Mouse (Mus musculus) frontal cortex, postnatal 14 days (tissue): ENCODE results near the gene Olfr374.

Experiments used
- DNase-seq, 2 experiments: peaks; one replicate each; pipeline ENCODE4 v3.0.0; 2022; ENCODE audit warnings: low spot score in 2 of 2

The Olfr374 gene

DNA sequence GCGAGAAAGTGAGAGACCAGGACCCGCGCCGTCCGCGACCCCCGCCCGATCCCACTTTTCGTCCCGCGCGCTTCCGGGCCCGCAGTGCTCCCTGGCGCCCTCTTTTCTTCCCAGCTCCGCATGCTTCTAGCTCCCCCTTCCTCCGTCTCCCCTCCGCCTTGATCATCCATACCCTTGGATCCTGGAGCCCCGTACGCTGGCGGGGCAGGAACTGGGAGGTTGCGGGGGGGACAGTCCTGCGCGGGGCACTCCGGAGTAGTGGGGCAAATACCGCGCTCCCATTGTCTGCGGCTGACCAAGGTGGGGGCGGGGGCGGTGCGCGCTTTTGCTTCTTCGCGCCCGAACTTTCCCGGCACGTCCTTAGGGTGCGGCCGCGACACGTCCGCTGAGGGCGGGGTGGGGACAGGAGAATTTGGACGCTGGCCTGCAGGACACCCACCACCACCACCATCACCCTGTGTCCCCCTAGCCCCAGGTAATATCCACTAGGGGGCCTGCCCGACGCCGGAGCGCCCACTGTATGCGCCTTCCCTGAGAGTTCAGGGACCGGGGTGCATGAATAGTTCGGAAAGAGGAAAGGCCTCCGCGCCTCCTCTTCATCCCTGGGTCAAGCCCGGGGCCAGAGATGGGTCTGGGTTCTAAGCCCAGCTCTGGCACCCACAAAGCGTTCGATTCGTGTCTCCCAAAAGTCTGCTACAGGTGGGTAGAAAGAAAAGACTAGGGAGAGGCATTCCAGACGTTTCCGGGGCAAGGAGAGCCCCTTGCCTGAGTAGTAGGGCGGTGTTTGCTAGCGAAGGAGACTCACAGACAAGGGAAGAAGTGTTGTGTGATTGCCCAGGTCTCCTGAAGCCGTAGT lies 28.8 kb downstream of the Olfr374 start:
- no peak for DNase-seq

DNA sequence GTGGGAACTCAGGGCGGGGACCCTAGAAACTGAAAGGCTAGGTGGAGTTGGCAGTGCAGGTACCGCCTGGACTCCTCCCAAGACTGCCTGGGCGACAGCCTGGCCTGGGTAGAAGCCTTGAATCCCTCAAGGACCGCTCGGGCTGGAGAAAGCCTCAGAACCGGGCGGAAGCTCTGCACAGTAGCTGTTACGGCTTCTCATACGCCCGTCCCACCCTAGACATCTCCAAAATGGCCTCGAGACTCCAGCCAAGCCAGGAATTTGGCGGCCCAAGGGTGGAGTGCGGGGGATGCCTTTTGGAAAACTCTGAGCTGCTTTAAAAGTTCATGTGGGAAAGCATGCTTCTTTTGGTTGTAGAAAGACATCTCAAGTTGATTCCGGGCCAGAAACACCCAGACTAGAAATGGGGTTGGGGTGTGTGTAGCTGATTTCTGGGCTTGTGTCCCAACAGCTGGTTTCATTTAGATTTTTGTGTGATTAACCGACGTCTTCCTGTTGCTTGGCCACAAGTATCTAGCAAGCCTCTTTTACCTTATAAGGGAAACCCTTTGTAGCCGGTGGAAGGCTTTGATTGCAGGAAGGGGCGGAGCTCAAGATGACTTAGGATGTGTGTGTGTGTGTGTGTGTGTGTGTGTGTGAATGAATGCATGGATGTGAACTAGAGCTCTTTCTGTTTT lies 29.6 kb downstream of the Olfr374 start:
- DNase-seq: peak; percentile 14 to 31

DNA sequence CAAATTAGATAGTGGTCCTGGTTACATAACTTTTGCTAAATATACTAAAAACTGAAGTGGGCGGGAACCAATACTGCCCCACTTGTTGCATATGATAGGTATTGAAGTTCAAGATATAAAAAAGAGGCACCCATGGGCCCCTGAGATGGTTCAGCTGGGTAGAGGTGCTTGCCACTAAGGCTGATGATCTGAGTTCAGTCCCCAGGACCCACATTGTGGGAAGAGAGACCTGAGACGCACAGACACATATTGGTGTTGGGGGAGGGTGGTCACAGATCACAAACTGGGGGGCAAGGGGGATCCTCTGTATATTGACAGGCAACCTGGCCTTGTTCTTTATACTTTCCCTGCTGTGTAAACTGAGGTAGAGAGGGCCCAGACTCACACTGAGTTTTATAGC lies 30.6 kb downstream of the Olfr374 start:
- no peak for DNase-seq

DNA sequence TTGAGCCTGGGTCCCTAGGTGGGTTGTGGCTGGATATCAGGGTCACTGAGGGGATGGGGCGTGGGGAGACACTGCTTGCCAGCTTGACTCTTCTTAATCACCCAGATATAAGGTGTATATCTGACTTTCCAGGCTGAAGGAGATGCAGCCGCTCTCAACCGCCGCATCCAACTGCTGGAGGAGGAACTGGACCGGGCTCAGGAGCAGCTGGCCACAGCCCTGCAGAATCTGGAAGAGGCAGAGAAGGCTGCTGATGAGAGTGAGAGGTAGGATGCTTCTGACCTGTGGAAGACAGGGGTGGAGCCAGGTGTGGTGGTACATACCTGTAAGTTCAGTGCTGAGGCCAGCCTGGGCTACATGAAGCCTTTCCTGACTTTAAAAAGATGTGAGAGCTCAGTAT lies 31.6 kb downstream of the Olfr374 start:
- DNase-seq: no peak

DNA sequence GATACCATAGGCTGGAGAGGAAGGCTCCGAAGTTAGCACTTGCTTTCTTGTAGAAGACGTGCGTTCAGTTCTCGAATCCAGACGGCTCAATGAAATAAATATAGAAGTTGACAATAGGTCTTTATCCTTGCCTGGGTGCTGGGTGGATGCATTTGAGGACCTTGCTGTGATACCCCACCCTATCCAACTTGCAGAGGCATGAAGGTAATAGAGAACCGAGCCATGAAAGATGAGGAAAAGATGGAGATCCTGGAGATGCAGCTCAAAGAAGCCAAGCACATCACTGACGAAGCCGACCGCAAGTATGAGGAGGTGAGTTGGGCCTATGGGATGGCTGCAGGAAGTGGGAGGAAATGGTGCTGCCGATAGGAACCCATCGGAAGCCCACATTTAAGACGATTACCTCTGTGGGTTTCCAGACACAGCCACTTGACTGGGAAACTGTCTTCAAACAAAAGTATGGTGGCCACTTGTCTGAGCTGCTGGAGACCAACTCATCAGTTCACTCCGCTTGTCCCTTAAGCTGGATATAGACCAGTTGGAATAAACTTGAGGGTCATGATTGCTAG lies 36.5 kb downstream of the Olfr374 start:
- no peak for DNase-seq

DNA sequence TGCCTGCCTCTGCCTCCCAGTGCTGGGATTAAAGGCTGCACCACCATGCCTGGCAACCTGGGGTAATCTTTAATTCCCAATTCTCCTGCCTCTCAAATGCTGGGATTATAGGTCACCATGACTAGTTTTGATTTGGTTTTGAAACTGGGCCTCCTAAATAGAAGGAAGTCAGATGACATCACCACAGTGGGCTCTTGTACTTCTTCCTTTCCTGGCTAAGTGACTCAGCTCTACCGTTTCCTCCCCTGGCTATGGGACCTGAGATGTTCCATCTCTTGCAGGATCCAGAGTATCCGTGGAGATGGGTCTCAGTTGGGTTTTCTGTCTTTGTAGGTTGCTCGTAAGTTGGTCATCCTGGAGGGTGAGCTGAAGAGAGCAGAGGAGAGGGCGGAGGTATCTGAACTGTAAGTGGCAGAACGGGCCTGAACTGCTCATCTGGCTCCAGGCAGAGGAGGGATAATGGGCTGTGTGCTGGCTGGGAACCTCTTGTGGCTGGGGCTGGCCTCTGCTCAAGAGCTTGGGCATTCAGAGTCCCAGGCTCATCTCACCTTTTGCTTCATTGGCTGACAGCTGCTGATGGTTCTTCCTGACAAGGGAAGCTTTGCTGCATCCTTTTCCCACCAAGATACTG lies 37.6 kb downstream of the Olfr374 start:
- DNase-seq: no peak

DNA sequence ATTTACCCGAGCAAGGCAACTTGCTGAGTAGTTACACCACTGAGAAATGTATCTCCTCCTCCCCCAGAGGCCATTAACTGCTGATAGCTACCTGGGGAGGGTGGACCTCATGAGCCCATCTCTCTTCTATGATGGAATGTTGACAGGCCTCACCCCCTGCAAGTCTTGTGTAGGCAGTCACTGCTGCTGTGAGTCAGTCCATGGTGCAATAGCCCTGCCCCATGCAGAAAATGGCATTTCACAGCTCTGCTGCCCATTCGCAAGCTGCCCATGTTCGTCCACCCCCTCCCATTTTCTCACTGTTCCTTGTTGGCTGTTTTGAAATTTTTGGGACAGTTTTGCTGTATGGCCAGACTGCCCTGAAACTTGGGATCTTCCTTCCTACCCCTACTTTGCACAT lies 38.7 kb downstream of the Olfr374 start:
- DNase-seq: no peak

DNA sequence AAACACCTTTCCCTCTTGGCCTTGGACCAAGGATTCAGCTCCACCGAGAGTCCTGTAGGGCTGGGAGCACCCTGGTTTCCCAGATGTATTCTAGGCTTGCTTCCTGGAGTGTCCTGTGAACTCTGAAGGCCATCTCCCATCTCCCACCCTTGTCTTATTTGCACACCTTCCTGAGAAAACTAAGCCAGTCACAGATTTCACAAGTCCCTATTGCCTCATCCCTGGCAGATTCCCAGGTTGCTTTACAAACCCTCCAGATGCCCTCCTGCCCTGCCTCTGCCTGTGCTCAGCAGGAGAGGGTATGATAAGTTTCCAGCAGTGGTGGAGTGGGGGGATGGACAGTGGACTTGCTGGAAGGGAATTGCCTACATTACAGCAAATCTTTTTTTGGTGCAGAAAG lies 39.2 kb downstream of the Olfr374 start:
- no peak for DNase-seq

DNA sequence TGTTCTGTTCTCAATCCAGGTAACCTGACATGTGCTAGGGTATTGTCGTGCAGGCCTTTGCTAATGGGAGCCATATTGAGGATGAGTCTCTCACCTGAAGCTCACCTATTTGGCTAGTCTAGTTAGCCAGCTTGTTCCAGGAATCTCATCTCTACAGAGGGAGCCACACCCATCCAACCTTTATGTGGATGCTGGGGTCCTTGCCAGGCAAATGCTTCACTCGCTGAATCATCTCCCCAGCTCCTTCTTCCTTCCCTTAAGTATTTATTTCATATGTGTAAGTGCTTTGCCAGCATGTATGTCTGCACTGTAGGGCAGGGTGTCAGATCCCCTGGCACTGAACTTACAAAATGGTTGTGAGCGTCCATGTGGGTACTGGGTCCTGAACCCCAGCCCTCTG lies 39.7 kb downstream of the Olfr374 start:
- DNase-seq: no peak

DNA sequence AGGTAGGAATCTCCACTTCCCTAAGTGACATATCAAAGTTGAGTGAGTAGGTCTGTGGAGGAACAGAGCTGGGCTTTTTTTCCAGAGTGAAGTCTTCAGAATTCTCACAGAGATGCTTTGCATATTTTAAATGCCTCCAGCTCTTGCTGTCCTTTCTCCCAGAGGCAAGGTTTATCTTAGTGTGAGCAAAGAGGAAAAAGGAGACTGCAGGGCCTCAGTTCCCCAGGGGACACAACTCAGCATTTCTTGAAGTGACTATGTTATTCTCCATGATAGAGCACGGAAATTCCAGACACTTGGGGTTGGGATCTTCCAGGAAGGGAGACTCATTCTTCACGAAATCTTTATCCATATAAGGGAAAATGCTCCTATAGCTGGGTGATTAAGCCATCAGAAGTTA lies 40.4 kb downstream of the Olfr374 start:
- no peak for DNase-seq

DNA sequence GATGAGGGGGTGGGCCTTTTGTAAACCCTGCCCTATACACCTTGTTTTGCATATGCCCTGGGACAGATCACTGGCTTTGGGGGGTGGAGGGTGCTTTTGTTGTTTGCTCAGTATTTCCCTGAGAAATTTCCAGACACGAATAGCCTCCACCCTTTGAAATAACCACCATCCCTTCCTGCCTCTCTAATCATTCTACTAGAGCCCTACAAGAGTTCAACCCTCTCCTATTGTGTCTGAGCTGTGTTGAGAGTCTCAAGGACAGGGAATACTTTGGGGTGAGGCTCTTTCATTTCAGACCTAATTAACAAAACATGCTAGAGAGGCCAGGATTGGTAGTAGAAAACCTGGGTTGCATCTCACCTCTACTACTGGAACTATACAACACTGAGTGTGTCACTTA lies 42.2 kb downstream of the Olfr374 start:
- DNase-seq: no peak

DNA sequence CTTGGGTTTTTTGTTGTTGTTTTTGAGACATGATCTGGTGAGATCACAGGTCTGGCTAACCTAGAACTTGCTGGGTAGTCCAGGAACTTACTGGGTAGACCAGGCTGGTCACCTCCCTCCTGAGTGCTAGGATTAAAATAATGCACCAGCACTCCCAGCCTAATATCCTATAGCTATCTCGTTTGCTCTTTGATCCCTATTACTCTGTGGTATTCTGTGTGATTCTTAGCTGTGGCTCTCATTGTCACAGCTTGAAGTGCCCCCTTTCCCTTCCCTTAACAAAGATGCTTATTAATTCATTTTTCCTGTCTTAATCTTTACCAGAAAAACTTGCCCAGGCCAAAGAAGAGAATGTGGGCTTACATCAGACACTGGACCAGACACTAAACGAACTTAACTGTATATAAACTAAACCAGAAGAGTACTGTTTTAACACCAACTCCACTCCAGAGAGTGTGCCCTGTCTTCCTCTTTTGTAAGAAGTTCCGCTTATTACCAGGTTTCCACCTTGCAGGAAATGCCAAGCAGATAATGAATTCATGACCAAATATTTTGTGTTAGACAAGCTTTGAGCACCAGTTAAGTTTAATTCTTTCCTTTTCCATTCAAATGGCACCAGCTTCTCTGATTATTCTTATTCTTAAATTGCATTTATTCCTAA lies 44.7 kb downstream of the Olfr374 start:
- DNase-seq: no peak

DNA sequence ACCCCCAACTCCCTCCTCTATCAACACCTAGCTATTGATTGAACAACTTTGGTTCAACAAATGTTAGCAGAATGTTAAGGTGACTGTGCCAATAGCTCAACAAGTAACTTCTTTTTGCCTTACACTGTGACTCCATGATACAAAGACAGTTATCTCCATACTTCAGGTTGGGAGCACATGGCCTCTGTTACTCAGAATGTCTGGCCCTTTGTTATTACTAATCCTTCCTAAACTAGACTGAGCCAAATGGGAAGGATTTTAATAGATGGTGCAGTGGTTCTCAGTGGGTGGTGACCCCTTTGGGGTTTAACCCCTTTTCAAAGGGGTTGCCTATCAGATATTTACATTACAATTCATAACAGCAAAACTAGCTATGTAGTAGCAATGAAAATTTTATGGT lies 46.5 kb downstream of the Olfr374 start:
- DNase-seq: no peak

DNA sequence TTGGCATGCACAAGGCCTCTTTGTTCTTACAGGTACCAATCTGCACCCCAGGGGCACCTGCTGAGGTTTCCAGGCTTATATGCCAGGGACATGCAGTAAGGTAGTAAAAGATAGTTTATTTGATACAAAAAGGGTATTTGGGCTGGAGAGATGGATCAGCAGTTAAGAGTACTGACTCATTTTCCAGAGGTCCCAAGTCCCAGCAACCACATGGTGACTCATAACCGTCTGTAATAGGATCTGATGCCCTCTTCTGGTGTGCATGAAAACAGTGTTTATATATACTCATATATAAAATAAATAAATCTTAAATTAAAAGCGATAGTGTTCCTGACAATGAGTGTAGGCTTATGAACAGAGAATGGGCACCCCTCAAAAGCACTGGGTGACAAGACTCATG lies 51.3 kb downstream of the Olfr374 start:
- no peak for DNase-seq

DNA sequence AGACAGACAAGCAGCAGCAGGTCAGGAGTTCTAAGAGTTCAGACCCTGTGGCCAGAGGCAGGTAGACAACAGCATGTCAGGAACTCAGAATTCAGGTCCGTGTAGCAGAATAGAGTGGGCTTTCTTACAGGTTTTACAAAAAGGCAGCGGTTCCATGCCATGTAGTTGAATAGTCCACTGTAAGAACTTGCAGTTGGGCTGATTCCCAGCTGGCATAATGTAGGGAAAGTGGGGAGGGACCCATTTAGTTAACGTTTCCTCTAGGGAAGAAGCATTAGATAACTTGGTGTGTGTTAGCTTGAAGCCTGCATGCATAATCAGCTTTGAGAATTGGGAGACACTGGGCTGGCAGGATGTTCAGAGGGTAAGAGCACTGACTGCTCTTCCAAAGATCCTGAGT lies 51.9 kb downstream of the Olfr374 start:
- no peak for DNase-seq

DNA sequence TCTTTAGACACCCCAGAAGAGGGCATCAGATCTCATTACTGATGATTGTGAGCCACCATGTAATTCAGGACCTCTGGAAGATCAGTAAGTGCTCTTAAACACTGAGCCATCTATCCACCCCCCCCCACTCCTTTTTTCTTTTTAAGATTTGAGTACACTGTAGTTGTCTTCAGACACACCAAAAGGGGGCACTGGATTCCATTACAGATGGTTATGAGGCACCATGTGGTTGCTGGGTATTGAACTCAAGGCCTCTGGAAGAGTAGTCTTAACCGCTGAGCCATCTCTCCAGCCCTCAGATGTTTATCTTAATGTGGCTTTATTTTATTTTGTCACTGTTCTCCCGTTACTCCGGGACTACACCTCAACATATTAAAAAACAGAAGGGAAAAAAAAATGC lies 53.2 kb downstream of the Olfr374 start:
- DNase-seq: no peak

DNA sequence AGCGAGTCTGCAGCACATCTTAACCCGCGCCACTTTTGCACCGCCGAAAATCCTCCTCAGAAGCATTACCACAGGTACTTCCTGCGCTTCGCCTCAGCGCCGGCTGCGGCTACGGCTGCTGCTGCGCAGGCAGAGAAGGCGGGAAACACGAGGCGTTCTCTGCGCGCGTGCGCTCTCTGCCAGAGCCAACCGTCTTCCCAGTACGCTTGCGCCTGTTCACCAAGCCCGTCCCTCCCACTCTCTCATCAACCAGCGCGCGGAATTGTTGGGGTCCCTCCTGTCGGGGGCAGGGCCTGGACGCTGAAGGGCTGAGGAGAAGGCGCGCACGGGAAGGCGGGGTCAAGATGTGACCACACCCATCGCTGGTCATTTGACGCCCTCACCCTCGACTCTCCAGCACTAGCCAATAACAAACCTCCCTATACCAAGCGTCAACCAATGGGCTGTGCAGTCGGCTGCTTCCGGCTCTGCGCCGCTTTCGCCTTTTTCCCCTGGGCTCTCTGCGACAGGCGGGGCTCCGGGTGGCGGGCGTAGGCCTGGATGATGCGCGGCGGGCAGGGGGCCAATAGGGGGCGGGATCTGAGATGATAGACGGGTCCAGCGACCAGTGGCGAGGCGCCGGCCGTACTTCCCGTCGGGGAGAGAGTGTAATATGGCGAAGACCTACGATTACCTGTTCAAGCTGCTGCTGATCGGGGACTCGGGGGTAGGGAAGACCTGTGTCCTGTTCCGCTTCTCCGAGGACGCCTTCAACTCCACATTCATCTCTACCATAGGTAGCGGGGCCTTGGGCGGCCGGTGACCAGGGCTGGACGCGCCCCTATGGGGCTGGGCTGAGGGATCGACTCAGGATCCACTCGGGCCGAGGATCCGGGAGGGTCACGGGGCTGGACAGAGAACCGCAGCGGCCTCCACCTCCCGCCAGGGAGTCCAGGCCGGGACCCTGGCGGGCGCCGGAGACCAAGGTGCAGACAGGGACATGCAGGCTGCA lies 54.2 kb downstream of the Olfr374 start, which contains the start of gene Rab8a:
Gene Rab8a (plus strand): TSS at position 494 of the 991 bp plus-strand sequence.
- peak; percentile 100 for DNase-seq

DNA sequence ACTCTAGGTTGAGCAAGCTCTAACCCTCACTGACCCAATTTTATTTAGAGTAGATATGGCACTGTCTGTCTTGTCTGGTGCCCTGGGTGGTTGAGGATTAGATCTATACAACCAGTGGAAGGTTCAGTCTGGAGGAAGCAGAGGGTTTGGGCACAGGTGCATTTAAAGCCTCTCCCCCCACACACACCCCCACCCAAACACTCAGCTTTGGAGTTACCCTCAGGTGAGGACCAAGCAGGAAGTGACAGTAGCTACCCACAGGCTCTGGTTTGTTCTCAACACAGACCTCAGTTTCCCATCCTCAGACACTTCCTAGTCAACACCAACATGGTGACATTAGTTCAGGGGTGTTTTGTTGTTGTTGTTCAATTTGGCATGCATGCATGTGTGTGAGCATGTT lies 56.0 kb downstream of the Olfr374 start:
- no peak for DNase-seq
